Mouse (Mus musculus): ENCODE measurements at regions not wholly inside any gene's neighbourhood (a gene's known extent, or its start where the extent isn't known, plus 50 kb on each side); places are given as distances from the start of the nearest gene placed in this dataset.

DNA sequence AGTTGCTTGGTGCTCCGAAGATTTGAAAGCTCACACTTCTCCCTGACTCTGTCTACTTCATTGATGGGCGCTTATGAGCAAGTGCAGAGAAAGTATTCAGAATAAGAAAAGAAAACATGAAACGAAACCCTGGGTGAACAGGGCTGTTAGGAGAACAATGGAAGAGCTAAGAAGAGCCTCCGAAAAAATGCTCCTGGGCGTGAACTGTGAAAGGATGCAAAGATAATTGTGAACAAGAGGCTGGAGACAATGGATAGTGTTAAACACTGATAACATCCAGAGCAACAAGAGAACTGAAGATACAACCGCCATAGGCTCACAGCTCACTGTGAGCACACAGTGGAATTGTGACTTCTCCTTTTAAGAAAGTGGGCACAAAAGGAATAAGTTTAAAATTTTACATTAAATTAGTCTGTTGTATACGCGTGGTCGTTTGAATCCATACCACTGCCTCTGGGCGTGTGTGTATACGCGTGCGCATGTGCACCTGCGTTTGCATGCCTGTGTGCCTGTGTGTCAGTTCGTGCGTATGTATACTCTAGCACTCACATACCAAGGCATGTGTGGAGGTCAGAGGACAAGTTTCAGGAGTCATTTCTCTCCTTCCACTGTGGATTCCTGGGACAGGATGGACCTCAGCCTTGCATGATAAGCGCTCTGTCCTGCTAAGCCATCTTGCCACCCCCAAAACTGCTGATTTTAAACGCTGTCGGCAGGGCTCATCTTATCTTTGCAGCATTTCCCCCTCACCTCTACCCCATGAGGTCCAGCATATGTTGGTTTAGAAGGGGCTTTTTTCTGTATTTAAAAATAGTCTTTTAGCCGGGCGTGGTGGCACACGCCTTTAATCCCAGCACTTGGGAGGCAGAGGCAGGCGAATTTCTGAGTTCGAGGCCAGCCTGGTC lies 113.0 kb upstream of the 1700016C15Rik start:
- DNase-seq (ENCODE audit: low spot score), result no peak

GRCm38 (mm10) chr1:177620501-177621099 lies 109.0 kb upstream of the 1700016C15Rik start:
- no peak for DNase-seq (ENCODE audit: low spot score)

- no peak for DNase-seq (ENCODE audit: low spot score)
Observed at GRCm38 (mm10) chr1:177621854-177622590, 107.6 kb upstream of the 1700016C15Rik start.

DNA sequence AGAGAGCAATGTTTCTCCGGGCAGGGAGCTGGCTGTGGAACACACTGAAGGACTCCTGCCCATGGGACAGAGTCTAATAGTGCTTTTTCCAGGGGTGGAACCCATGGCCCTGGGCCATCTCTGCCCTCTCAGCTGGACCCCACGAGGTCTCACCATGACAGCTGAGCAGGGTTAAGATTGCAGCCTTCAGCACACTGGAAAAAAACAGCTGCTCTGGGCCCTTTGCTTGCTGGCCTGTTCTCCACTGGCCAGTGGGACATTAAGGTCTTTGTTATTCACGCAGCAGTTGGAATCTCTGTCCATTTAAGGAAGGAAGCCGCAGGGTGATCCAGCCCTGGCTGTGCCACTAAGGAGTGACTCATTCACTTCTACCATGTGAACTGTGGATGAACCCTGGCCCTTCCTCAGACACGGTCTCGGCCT lies 106.3 kb upstream of the 1700016C15Rik start:
- no peak for DNase-seq (ENCODE audit: low spot score)

- DNase-seq (ENCODE audit: low spot score), result no peak
Observed at GRCm38 (mm10) chr1:177623735-177624134, 105.9 kb upstream of the 1700016C15Rik start.

GRCm38 (mm10) chr1:177627814-177628213 lies 101.8 kb upstream of the 1700016C15Rik start:
- DNase-seq (ENCODE audit: low spot score), result no peak

DNA sequence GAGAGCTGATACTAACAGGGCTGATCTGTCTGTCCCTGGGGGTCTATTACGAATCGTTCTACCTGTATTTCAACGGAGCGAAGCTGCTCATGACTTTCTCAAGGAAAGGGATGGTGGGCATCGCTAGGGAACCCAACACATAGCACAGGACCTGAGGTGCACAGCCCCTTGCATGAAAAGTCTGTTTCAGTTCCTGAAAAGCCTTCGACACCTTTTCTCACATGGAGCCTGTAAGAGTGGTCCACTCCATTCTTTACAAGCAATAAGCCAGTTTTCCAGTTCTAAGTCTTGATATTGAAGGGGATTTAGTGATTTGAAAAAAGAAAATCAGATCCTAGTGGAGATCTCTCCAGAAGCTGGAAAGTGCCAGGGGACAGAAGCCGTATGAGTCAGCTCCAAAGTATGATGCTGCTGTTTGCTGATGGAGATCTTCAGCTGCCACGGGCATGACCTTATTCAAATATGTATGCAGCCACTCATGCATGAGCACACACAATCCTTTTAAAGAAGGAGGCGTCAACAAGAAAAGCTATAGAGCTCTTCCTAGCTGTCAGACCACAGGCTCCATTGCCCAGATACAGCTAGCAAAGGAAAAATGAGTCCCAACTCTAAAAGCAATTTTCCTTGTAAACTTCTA lies 95.5 kb upstream of the 1700016C15Rik start:
- DNase-seq (ENCODE audit: low spot score), result no peak

DNA sequence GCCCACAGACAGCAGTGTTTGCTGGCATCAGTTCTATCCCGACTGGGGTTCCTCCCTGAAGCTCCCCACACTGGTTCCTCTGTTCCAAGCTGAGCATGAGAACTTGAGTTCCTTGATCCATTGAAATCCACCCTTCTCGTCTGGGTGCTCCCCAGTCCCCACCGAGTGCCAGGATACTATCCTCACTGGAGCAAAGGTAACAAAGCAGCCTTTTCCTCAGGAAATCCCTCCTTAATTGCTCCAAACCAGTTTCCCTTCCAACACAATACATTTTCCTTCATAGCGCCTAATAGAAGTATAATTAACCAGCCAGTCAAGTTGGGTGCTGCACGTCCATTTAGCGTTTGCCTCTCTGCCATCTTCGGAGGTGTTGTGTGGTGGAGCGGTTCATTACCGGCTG lies 92.6 kb upstream of the 1700016C15Rik start:
- DNase-seq (ENCODE audit: low spot score), result no peak

DNA sequence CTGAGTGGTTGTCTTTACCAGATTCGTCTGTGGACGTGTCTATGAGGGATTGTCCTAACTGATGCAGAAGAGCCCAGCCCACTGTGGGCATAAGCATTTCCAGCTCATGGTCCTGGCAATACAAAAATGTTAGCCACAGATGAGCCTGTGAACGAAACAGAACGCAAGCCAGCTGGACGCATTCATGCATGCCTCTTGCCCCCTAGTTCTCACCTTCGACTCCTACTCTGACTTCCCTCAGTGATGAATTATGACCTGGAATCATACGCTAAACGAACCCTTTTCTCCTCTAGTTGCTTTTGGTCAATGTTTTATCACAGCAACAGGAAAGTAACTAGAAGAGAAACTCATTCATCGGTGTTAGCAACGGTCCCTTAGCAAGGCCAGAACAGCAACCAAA lies 91.2 kb upstream of the 1700016C15Rik start:
- DNase-seq (ENCODE audit: low spot score), result no peak

DNA sequence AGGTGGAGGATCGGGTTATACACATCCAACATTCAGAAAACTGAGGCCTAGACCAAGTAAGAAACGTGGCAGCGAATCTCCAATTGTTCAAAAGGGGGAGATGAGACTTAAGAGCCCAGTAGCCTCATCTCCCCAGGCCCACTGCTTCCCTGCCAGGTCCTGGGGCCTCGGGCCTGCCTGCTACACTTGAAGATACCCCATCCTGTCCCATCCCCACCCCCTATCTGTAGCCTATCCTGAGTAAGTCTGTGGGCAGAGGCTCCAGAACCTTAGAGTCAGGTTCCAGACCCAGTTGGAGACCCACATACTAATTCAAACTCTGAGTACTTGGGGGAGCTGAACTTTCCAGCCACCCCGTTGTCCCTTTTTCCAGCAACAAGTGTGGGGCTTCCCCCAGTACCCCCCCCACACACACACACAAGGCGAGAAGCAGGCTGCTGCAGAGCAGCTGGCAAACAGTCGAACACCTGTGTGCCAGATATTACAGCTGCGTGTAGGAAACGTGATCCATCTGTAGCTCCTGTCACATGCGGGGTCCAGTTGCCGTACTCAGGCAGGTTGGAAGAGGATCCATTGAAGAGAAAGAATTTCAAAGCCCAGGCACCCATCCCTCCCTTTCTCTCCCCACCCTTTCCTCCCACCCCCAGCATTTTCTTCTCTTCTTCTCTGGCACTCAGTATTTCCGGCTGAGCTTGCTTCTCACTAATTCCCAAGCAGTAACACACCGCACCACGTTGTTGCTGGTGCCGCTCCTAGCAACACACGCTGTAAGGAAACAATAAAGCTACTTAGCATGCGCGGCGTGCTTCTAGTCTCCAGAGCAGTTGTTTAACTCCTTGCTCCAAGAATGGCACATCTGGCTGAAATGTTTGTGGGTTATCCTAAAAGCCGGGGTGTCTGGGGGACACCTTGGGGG lies 89.4 kb upstream of the 1700016C15Rik start:
- DNase-seq (ENCODE audit: low spot score), result no peak

DNA sequence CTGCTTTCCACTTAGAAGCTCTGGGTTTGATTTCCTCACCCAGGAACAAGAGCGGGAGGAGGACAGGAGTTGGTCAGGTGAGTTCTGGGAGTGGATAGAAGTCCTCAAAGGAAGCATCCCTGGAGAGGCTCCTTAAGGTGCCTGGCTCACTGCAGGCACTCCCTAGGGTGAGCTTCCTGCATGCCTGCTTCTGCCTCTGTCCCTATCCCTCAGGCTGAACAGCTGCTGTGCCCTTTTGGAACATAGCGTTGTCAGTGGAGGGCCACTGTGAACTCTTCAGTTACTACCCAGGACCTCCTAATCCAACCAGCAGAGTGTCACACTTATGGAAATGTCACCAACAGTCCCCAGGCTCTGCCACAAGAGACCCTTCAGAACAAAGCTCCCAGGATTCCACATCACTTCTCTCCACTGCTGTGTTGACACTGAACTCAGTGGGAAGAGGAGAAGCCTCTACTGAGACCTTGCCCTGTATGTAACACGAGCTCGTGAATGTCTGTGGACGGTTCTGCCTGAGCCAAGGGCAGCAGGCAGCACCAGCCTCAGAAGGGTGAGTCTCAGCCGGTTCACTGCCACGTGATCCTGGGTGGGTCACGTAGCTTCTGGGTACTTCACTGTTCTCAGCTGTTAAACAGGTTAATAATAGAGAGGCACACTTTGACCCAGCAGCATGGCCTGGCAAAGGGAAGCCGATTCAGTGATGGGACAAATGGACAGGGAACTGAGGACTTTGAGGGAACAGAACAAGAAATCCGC lies 86.7 kb upstream of the 1700016C15Rik start:
- DNase-seq (ENCODE audit: low spot score), result no peak

GRCm38 (mm10) chr1:177643662-177644061 lies 86.0 kb upstream of the 1700016C15Rik start:
- DNase-seq (ENCODE audit: low spot score), result no peak

- DNase-seq (ENCODE audit: low spot score), result no peak
Observed at GRCm38 (mm10) chr1:177644214-177644613, 85.4 kb upstream of the 1700016C15Rik start.

- DNase-seq (ENCODE audit: low spot score), result no peak
Observed at GRCm38 (mm10) chr1:177645327-177645726, 84.3 kb upstream of the 1700016C15Rik start.

DNA sequence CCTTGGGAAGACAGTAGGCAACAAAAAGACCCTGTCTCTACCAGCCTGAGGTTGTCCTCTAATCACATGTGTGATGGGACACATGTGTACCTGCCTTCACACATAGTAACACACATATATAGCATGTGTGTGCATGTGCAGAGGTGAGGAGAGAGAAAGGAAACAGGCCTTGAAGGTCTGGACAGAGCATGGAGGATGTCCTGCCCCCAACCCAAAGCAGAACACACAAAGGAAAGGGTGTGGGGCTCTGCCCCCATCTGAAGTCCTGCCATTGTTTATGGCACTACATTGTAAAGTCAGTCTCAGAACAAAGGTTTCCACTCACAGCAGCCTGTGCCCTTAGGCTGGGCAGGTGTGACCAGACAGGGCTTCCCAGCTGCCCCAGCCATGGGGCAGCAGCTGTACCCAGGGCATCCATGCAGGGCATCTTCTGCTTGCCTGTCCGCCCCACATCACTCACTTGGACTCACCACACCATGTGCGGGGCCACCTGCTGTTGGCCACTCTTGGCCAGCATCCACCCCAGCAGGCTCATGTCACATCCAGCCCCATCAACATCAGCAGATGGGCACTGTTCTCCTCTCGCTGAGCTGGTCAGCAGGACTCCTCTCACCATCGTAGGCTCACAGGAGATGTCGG lies 83.6 kb upstream of the 1700016C15Rik start:
- no peak for DNase-seq (ENCODE audit: low spot score)

DNA sequence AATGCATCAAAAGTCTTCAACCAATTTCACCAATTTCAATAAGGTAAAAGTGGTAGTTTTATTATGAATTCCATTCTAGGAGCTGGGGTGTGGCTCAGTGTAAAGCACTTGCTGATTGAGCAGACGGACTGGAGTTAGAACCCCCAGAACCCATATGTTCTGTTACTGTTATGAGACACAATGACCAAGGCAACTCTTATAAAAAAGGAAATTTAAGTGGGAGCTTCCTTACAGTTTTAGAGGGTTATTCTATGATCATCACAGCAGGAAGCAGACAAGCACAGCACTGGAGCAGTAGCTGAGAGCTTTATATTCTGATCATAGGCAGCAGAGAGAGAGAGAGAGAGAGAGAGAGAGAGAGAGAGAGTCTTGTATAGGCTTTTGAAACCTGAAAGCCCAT lies 81.7 kb upstream of the 1700016C15Rik start:
- DNase-seq (ENCODE audit: low spot score), result no peak

DNA sequence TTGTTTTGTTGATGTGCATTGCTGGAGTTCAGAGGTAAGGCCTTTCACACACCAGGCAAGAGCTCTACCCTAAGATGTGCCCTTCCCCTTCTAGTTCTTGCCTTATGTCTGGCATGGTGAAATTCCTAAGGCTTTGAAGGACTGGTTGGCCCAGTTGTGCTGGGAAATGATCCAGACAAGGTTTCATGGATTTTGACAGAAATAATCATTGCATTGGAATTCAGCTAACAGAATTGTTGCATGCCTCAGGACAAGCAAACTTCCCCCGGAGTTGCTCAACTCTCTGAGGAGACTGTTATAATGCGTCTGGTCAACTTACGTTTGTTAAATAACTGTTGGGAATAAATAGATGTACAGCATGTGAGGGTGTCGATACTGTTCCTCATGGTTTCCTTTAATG lies 80.6 kb upstream of the 1700016C15Rik start:
- no peak for DNase-seq (ENCODE audit: low spot score)

DNA sequence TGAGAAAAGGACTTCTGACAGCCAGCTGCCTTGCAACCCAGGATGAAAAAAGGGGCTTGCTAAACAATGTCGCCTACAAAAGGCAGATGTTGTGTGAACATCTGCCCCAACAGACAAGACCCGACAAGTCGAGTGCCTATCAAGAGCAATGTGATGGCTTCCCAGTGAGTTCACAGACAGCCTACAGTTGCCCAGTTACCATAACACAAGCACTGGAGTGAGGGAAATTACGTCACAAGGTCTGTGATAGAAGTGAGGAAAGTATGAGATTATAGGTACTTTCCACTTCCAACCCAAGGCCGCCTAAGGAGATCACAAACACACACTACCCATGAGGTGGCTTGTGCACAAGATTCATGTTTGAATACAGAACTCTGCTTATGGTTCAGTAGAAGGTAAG lies 78.4 kb upstream of the 1700016C15Rik start:
- no peak for DNase-seq (ENCODE audit: low spot score)

- DNase-seq (ENCODE audit: low spot score), result no peak
Observed at GRCm38 (mm10) chr1:177663163-177663562, 66.5 kb upstream of the 1700016C15Rik start.

Data from testis, postnatal 10 days (tissue).